Mouse (Mus musculus): Measurements from ENCODE around the gene Wfdc6b.
"Not testable (repeated sequence)": the region's sequence is repeated elsewhere in the genome, so short reads cannot be mapped to it uniquely, and the experiment has no call there.

Wfdc6b gene

DNA sequence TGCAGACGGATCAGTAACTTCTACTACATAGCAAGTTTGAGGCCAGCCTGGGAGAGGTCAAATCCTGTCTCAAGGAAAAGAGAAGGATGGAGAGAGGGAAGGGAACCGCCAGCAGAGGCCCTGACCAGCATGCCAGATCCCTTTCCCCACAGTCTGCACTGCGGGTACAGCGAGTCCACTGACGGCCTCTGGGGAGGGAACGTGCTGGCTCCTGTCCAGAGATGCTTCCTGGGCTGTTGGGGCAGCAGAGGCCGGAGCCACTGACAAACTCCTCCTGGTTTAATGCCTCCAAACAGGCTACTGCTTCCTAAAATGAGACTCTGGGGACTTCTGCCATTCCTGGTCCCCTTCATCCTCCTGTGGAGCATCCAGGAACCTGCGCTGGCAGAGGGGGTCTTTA is at the start of gene Wfdc6b, which contains the start of gene Wfdc8:
Wfdc6b (plus strand) TSS at position 52 of the 400 bp plus-strand sequence.
Wfdc8 (minus strand) TSS at position 156 of the 400 bp plus-strand sequence.
- not testable (repeated sequence) for DNase-seq (ENCODE audit: low spot score)

GRCm38 (mm10) chr2:164564346-164564745 is 49.0 kb upstream of the Wfdc6b start:
- DNase-seq (ENCODE audit: low spot score) = no peak

GRCm38 (mm10) chr2:164566997-164567396 is 46.3 kb upstream of the Wfdc6b start:
- no peak for DNase-seq (ENCODE audit: low spot score)

- no peak for DNase-seq (ENCODE audit: low spot score)
These were observed 45.9 kb upstream of the Wfdc6b start for GRCm38 (mm10) chr2:164567460-164567859.

DNA sequence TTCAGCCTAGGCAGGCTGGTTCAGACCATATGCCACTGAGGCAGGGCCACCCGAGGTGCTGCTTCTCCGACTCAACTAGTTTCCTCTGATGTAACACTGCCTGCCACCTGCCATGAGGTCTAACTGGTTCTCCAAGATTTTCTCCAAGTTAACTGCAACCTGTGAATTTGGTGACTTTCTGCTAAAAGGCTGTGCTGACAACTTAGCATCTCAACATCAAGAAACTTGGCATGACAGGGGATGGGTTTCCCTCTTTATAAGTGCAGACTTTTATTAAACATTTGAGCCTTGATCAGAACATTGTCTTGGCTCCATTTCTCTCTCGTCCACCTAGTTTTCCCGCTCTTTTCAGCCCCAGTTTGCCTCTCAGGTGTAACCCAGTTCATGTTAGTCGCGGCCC is 40.0 kb upstream of the Wfdc6b start, which contains the start of gene Spint3:
Spint3 (minus strand) TSS at position 101 of the 400 bp plus-strand sequence.
- DNase-seq (ENCODE audit: low spot score) = not testable (repeated sequence)

DNA sequence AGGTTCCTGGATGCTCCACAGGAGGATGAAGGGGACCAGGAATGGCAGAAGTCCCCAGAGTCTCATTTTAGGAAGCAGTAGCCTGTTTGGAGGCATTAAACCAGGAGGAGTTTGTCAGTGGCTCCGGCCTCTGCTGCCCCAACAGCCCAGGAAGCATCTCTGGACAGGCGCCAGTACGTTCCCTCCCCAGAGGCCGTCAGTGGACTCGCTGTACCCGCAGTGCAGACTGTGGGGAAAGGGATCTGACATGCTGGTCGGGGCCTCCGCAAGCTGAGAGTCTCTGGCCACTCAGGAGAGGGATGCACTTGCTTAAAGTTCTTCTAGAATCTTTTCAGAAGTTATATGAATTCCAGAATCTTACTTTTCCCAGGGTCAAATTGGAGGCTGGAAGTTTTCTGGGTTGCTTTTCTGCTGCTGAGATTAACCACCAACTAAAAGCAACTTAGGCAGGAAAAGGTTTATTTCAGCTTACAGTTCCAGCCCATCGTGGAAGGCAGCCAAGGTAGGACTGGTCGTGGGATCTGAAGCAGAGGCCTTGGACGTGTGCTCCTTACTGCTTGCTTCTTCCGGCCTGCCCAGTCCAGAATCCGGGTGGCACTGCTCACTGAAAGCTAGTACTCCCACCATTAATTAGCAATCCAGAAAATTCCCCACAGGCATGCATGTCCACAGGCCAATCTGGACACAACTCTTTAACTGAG is 28.1 kb upstream of the Wfdc6b start, which contains the start of gene Wfdc6a:
Wfdc6a (minus strand) TSS at position 423 of the 701 bp plus-strand sequence.
- DNase-seq (ENCODE audit: low spot score) = not testable (repeated sequence)

DNA sequence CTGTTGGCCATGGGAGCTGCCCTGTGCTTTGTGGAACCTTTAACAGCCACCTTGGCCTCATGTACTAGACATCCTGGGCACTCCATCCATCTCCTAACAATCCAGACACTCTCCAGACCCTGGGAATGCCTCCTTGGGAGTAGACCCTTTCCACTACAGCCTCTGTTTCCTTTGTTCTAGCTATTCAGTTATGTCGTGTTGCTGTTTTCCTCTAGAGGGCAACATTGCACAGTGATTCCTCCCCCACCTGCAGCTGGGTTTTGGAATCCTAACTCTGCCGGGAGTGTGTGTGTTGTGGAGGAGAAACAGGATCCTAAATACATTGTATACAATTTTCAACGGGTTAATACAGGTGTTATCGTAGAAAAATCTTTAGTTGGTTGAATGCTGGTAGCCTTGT is 21.3 kb upstream of the Wfdc6b start:
- DNase-seq (ENCODE audit: low spot score) = no peak

DNA sequence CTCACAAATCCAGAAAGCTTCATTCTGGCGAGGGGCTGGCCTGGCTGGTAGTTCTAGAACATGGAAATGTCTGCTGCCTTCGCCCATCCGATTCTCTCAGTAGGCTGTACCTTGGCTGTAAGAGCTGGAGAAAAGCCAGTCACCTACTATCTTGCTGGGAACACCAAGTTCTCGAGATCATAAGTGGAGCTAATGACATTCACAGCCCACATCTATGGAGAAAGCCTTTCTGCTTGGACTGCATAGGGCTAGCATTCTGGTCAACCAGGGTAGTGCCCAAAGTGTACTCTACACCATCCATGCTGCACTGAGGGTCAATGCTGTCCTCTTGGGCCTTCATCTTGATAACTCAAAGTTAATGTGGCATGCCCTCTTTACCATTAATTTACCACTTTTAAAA is 19.8 kb upstream of the Wfdc6b start, which contains the start of gene Eppin:
Eppin (minus strand) TSS at position 101 of the 400 bp plus-strand sequence.
- DNase-seq (ENCODE audit: low spot score) = no peak

- DNase-seq (ENCODE audit: low spot score) = no peak
These were observed 13.1 kb upstream of the Wfdc6b start for GRCm38 (mm10) chr2:164600179-164600578.

- no peak for DNase-seq (ENCODE audit: low spot score)
These were observed 9.8 kb upstream of the Wfdc6b start for GRCm38 (mm10) chr2:164603482-164603881.

DNA sequence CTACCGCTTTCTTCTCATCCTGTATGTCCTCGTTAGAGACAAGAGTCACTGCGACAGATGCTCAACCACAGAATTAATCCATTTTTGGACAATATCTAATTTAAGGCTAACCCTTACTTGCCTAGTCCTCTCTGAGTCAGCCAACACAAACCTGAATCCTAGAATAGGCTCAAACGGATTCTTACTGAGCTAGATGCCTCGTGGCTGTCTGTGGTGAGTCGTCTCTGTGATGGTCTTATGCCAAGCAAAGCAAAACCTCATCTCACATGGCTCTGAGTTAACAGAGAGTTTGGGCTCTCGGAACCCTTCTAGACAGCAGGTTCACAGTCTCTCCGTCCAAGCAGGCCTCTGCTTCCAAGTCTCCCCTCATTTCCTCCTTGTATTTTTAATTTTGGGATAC is 8.9 kb upstream of the Wfdc6b start:
- no peak for DNase-seq (ENCODE audit: low spot score)

DNA sequence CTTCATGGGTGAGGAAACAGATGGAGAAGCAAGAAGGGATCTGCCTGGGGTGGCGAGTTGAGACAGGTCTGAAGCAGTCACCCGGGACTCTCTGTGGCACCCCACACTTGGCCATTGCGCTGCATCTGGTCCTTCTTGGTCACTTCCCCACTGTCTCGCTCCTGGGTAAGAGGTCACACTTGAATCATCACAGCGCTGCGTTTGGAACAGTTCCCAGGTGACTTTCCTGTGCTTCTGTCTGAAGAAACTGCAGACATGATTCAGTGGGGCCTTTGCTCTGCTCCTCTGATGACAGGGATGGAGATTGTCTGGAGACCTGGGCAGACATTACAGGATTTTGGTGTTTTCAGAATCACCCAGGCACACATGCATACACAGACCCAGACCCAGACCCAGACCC is 4.5 kb upstream of the Wfdc6b start:
- no peak for DNase-seq (ENCODE audit: low spot score)

- DNase-seq (ENCODE audit: low spot score) = no peak
These were observed 2.1 kb downstream of the Wfdc6b start for GRCm38 (mm10) chr2:164615386-164615785.

- no peak for DNase-seq (ENCODE audit: low spot score)
These were observed 5.7 kb downstream of the Wfdc6b start for GRCm38 (mm10) chr2:164619050-164619449.

GRCm38 (mm10) chr2:164621775-164622174 is 8.5 kb downstream of the Wfdc6b start:
- no peak for DNase-seq (ENCODE audit: low spot score)

DNA sequence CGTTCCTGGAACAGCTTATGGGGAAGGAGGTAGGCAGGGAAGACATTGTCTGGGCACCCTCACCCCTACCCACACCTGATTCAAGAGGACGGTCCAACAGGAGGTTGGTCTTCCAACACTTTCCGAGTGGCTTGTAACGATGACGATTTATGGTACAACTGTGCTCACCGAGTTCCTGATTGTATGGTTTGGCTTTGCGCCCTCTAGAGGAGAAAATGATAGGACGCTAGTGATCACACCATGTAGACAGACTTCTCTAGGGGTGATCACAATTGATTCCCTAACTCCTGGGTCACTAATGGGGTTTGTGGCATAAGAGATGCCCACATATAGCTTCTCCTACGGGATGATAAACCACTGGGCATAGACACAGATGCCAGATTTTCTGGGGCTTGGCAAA is 21.9 kb downstream of the Wfdc6b start:
- DNase-seq (ENCODE audit: low spot score) = no peak

DNA sequence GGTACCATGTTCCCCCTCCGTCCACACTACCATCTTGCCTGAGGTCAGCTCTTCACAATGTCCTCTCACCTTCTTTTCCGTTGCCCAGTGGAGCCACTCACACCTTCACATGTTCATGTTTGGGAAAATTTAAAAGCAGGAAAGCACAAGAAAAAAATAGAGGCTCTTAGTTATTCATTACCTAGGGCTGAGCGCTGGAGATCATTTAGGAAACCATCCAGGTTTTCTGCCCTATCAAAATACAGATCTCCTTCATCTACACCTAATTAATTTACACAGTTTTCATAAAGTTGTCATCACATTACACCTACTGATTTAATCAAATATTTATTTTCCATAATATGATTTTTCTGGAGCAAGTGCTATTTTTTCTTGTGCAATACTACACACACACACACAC is 25.4 kb downstream of the Wfdc6b start, which contains the start of gene Wfdc16:
Wfdc16 (minus strand) TSS at position 101 of the 400 bp plus-strand sequence.
- no peak for DNase-seq (ENCODE audit: low spot score)

DNA sequence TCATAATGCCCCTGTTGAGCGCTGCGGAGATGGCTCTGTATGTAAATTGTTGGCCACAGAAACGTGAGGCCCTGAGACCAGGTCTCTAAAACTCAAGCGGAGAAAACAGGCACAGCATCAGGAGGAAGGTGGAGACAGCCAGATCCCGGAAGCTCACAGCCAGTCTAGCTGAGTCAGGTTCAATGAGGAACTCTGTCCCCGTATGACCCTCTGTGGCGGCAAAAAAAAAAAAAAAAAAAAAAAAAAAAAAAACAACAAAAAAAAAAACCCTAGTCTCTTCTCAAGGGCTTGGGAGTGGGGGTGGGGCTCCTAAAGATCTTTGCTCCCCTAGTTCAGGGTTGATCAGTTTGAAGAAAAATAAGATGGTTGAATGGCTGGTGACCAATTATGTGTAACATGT is 27.8 kb downstream of the Wfdc6b start:
- no peak for DNase-seq (ENCODE audit: low spot score)

DNA sequence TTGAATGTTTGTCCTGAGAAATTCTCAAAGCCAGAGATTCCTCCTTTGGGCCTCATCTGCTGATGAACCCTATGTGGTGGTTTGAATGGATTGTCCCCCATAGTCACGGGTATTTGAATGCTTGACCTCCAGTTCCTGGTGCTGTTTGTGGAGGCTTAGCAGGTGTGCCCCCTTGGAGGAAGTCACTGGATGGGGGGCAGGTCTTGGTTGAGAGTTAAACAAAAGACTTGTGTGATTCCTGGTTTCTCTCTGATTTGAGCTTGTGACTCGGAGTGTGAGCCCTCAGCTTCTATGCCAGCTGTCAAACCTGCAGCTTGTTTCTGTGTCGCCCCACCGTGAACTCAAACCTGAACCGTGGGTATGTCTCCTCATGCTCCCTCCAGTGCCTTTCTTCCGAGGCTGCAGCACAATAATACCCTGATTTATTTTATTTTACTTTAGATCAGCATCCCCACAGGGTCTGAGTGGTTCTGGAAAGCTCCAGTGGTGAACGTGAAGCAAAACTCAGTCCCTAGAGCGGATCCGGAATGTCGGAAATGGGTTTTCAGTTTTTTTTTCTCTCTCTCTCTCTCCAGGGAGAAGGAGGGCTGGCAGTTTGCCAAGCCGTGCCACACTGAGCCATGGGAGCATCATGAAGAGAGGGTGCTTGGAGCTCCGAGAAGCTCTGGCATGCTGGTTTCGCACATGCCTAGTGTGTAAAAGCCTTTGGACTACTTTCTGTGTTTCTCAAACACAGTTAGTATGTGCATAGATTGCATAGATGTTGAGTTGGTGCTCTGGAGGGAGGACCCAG is 28.8 kb downstream of the Wfdc6b start:
- DNase-seq (ENCODE audit: low spot score) = no peak

- no peak for DNase-seq (ENCODE audit: low spot score)
These were observed 42.5 kb downstream of the Wfdc6b start, which contains the start of gene Wfdc10 for GRCm38 (mm10) chr2:164655858-164656257. Gene Wfdc10, plus strand, starts transcription at chr2:164656046.

DNA sequence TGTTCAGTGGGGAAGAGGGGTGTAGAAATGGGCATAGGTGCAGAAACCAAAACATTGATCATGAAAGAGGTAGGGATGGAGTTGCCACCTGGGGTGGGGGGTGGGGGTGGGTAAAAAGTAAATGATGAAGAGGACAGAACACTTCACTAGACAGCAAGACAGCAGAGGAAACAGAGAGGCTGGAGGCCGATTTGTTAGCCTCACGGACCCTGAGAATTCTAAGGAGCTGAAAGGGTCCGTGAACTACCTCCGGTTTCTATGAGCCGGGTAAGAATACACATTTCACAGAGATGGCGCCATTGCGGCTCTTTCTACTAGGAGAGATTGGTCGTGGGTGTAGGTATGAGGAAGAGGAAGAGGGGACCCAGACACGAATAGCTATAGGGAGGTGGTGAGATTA is 43.2 kb downstream of the Wfdc6b start, which contains the start of gene Wfdc9:
Wfdc9 (minus strand) TSS at position 101 of the 400 bp plus-strand sequence.
- no peak for DNase-seq (ENCODE audit: low spot score)

GRCm38 (mm10) chr2:164664851-164665250 is 51.5 kb downstream of the Wfdc6b start:
- DNase-seq (ENCODE audit: low spot score) = no peak

Measured in urinary bladder, postnatal 10 days (tissue).